Comparison of ENCODE assay signal across 8 mouse cellular contexts in genomic region chr10:79986232-79986878, GRCm38 (mm10). TPM values are rescaled to one million over a fixed set of nuclear protein-coding genes. Genes with fewer than 3 reads are reported as not detected.
DNase-seq lines count a peak whose midpoint lies in the region; ATAC-seq and TF ChIP-seq lines count a peak whose summit lies in the region.

No protein-coding gene starts in this region.

- no peak for TF ChIP-seq POLR2A in cortical plate, adult 2 months (IDR thresholded peaks at IDR 0.05; ENCODE audit: extremely low read depth, insufficient read depth, low read length)

- peak overlapping the region; percentile 82 for H3K9ac ChIP-seq in heart, embryonic 14.5 days (ENCODE audit: low read length)
- H3K9ac ChIP-seq in liver, embryonic 11.5 days (ENCODE audit: low read depth, low read length), result peak overlapping the region; percentile 92
- peak overlapping the region; percentile 73 for H3K9ac ChIP-seq in neural tube, embryonic 13.5 days

- peak overlapping the region; percentile 89 for H3K4me3 ChIP-seq in cortical plate, adult 2 months (ENCODE audit: insufficient read depth, low read length)
- peak overlapping the region; percentile 60 to 80; a peak in 2 of 4 replicates for H3K4me3 ChIP-seq in heart, embryonic 14.5 days (ENCODE audit: control insufficient read depth in 1 of 2, insufficient read depth in 1 of 2, low read depth in 1 of 2, low read length in 2 of 2)
- H3K4me3 ChIP-seq in liver, embryonic 11.5 days (ENCODE audit: low read depth, low read length), result peak overlapping the region; percentile 92
- H3K4me3 ChIP-seq in neural tube, embryonic 13.5 days, result peak overlapping the region; percentile 72

- ATAC-seq in heart, embryonic 14.5 days (ENCODE audit: insufficient number of reproducible peaks, insufficient read depth, low FRiP score, low read depth), result no peak
- no peak for ATAC-seq in liver, embryonic 11.5 days (replicated peaks; ENCODE audit: low FRiP score)
- no peak for ATAC-seq in neural tube, embryonic 13.5 days (ENCODE audit: low read depth)

- no peaks in the 10 kb centered on the region for H3K27me3 ChIP-seq in heart, embryonic 14.5 days (ENCODE audit: control insufficient read depth, insufficient read depth, low read length)
- H3K27me3 ChIP-seq in liver, embryonic 11.5 days (replicated peaks; ENCODE audit: control insufficient read depth, insufficient read depth, low read length), result peaks cover 8% of the 10 kb centered on the region
- H3K27me3 ChIP-seq in neural tube, embryonic 13.5 days, result peaks cover 44% of the 10 kb centered on the region

- no peaks in the 10 kb centered on the region for H3K9me3 ChIP-seq in heart, embryonic 14.5 days (ENCODE audit: control insufficient read depth, low read length)
- H3K9me3 ChIP-seq in liver, embryonic 11.5 days (ENCODE audit: control insufficient read depth, low read length), result no peaks in the 10 kb centered on the region
- no peaks in the 10 kb centered on the region; the same call in 1 of the 2 replicates for H3K9me3 ChIP-seq in neural tube, embryonic 13.5 days

- H3K36me3 ChIP-seq in heart, embryonic 14.5 days (ENCODE audit: control insufficient read depth, insufficient read depth, low read length), result peaks cover 13% of the 10 kb centered on the region
- peaks cover 3% of the 10 kb centered on the region; the same call in 1 of the 2 replicates for H3K36me3 ChIP-seq in liver, embryonic 11.5 days (ENCODE audit: control insufficient read depth, insufficient read depth, low read length)
- H3K36me3 ChIP-seq in neural tube, embryonic 13.5 days, result no peaks in the 10 kb centered on the region

- H3K4me2 ChIP-seq in heart, embryonic 14.5 days (ENCODE audit: low read length), result peak overlapping the region; percentile 95
- H3K4me2 ChIP-seq in liver, embryonic 11.5 days, result peak overlapping the region; percentile 93
- peak overlapping the region; percentile 80 for H3K4me2 ChIP-seq in neural tube, embryonic 13.5 days

- peak overlapping the region; percentile 83 for H3K27ac ChIP-seq in cortical plate, adult 2 months (ENCODE audit: insufficient read depth, low read length)
- peak overlapping the region; percentile 97 for H3K27ac ChIP-seq in heart, embryonic 14.5 days (replicated peaks in 1 of 2; ENCODE audit: control insufficient read depth in 1 of 2, insufficient read depth in 1 of 2, low read depth in 2 of 2, low read length in 2 of 2)
- H3K27ac ChIP-seq in liver, embryonic 11.5 days (ENCODE audit: low read depth, low read length), result peak overlapping the region; percentile 98
- H3K27ac ChIP-seq in neural tube, embryonic 13.5 days (replicated peaks), result peak overlapping the region; percentile 95

- no peak for TF ChIP-seq CTCF in cortical plate, adult 2 months (IDR thresholded peaks at IDR 0.05; ENCODE audit: extremely low read depth, insufficient read depth, low read length)

- H3K4me1 ChIP-seq in cortical plate, adult 2 months (ENCODE audit: control insufficient read depth, insufficient read depth, low read length), result peaks cover 5% of the 10 kb centered on the region
- H3K4me1 ChIP-seq in heart, embryonic 14.5 days (ENCODE audit: control insufficient read depth in 2 of 2, insufficient read depth in 2 of 2, low read length in 2 of 2), result peaks cover 36 to 58% of the 10 kb centered on the region in 2 experiments
- H3K4me1 ChIP-seq in liver, embryonic 11.5 days (replicated peaks; ENCODE audit: control insufficient read depth, insufficient read depth, low read length), result peaks cover 59% of the 10 kb centered on the region
- peaks cover 64% of the 10 kb centered on the region for H3K4me1 ChIP-seq in neural tube, embryonic 13.5 days (replicated peaks)

- WGBS in heart, embryonic 14.5 days, result 15% methylated on average over 6 of the region's 6 CpGs
- WGBS in liver, embryonic 11.5 days, result 30% methylated on average over 6 of the region's 6 CpGs
- 52% methylated on average over 6 of the region's 6 CpGs for WGBS in neural tube, embryonic 13.5 days

- peak; percentile 34 for DNase-seq in thymus, postnatal 14 days
- DNase-seq in thymus, adult 18-20 months, result no peak
- no peak for DNase-seq in liver, embryonic 11.5 days (ENCODE audit: low spot score)
- DNase-seq in right cerebral cortex, adult 2 months (ENCODE audit: low spot score in 2 of 2), result no peak
- no peak for DNase-seq in frontal cortex, postnatal 25 days (ENCODE audit: low spot score in 2 of 2)

RNA-seq across cellular contexts. Expression of gene Cnn2, which starts 2.0 kb away (rescaled TPM):
- polyA plus RNA-seq in cortical plate, adult 2 months (2012; rRNA removed), result 8.0 and 9.0 TPM in 2 replicates
- 265 and 275 TPM in 2 replicates for polyA plus RNA-seq in heart, embryonic 14.5 days (2014; fragmentation: Nextera tagmentation; extraction: Ambion mirVana)
- polyA plus RNA-seq in liver, embryonic 11.5 days (2014; fragmentation: Nextera tagmentation; extraction: Ambion mirVana), result 115 and 124 TPM in 2 replicates
- 55.6 and 56.2 TPM in 2 replicates for polyA plus RNA-seq in neural tube, embryonic 13.5 days (2015; fragmentation: Nextera tagmentation; extraction: Ambion mirVana)

RNA-seq across cellular contexts. Expression of gene Tmem259, which starts 2.2 kb away (rescaled TPM):
- 168 and 183 TPM in 2 replicates for polyA plus RNA-seq in cortical plate, adult 2 months (2012; rRNA removed)
- 16.2 and 20.3 TPM in 2 replicates for polyA plus RNA-seq in heart, embryonic 14.5 days (2014; fragmentation: Nextera tagmentation; extraction: Ambion mirVana)
- 14.9 and 20.2 TPM in 2 replicates for polyA plus RNA-seq in liver, embryonic 11.5 days (2014; fragmentation: Nextera tagmentation; extraction: Ambion mirVana)
- polyA plus RNA-seq in neural tube, embryonic 13.5 days (2015; fragmentation: Nextera tagmentation; extraction: Ambion mirVana), result 21.0 and 21.4 TPM in 2 replicates

RNA-seq across cellular contexts. Expression of gene Abca7, which starts 9.9 kb away (rescaled TPM):
- 10.9 and 11.5 TPM in 2 replicates for polyA plus RNA-seq in cortical plate, adult 2 months (2012; rRNA removed)
- 1.6 and 1.7 TPM in 2 replicates for polyA plus RNA-seq in heart, embryonic 14.5 days (2014; fragmentation: Nextera tagmentation; extraction: Ambion mirVana)
- polyA plus RNA-seq in liver, embryonic 11.5 days (2014; fragmentation: Nextera tagmentation; extraction: Ambion mirVana), result 7.7 and 8.6 TPM in 2 replicates
- 7.7 and 8.1 TPM in 2 replicates for polyA plus RNA-seq in neural tube, embryonic 13.5 days (2015; fragmentation: Nextera tagmentation; extraction: Ambion mirVana)

RNA-seq across cellular contexts. Expression of gene Grin3b, which starts 15.8 kb away (rescaled TPM):
- polyA plus RNA-seq in cortical plate, adult 2 months (2012; rRNA removed), result 0.21 and 0.40 TPM in 2 replicates
- 0.09 and 0.18 TPM in 2 replicates for polyA plus RNA-seq in heart, embryonic 14.5 days (2014; fragmentation: Nextera tagmentation; extraction: Ambion mirVana)
- polyA plus RNA-seq in liver, embryonic 11.5 days (2014; fragmentation: Nextera tagmentation; extraction: Ambion mirVana), result 0.10 and 0.14 TPM in 2 replicates
- 0.58 and 0.61 TPM in 2 replicates for polyA plus RNA-seq in neural tube, embryonic 13.5 days (2015; fragmentation: Nextera tagmentation; extraction: Ambion mirVana)

RNA-seq across cellular contexts. Expression of gene Wdr18, which starts 26.4 kb away (rescaled TPM):
- 60.9 and 63.2 TPM in 2 replicates for polyA plus RNA-seq in cortical plate, adult 2 months (2012; rRNA removed)
- 73.2 and 84.4 TPM in 2 replicates for polyA plus RNA-seq in heart, embryonic 14.5 days (2014; fragmentation: Nextera tagmentation; extraction: Ambion mirVana)
- 164 and 171 TPM in 2 replicates for polyA plus RNA-seq in liver, embryonic 11.5 days (2014; fragmentation: Nextera tagmentation; extraction: Ambion mirVana)
- polyA plus RNA-seq in neural tube, embryonic 13.5 days (2015; fragmentation: Nextera tagmentation; extraction: Ambion mirVana), result 67.0 and 85.7 TPM in 2 replicates
